Comparison of ENCODE assay signal across 15 mouse cellular contexts in the genomic region with DNA sequence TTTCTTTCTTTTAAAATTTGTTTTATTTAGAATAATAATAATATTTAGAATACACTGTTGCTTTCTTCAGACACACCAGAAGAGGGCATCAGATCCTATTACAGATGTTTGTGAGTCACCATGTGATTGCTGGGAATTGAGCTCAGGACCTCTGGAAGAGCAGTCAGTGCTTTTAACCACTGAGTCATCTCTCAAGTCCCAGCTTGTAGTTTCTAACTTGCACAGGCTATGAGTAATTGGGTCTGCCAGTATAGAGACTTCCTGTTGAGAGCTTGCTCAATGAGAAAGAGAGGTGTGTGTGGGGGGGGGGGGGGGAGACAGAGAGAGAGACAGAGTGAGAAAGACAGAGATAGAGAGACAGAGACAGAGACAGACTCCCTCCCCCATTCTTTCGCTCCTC. TPM values are rescaled to one million over a fixed set of nuclear protein-coding genes. Genes with fewer than 3 reads are reported as not detected.
DNase-seq lines count a peak whose midpoint lies in the region; ATAC-seq and TF ChIP-seq lines count a peak whose summit lies in the region.
"Had no signal": no experiment of that assay in that cellular context is flagged by ENCODE, and none has a peak within 500 bp of the region (broad histone marks: within the 10 kb centered on the region; RNA-seq: fewer than 3 reads in every experiment).

No protein-coding gene starts in this region.

- no peak for TF ChIP-seq CTCF in heart, adult 2 months (IDR thresholded peaks at IDR 0.05)
- TF ChIP-seq CTCF in liver, postnatal 0 days (IDR thresholded peaks at IDR 0.05; ENCODE audit: low read depth): no peak
- TF ChIP-seq CTCF in stomach, postnatal 0 days (IDR thresholded peaks at IDR 0.05; ENCODE audit: low read depth): peak; percentile 44; the same call in 1 of the 2 replicates

- no peak overlapping the region for H3K4me3 ChIP-seq in heart, adult 2 months
- H3K4me3 ChIP-seq in liver, postnatal 0 days (ENCODE audit: low read depth, low read length): no peak overlapping the region
- no peak overlapping the region for H3K4me3 ChIP-seq in stomach, postnatal 0 days (ENCODE audit: low read depth, low read length)
- no peak overlapping the region for H3K4me3 ChIP-seq in hindbrain, embryonic 11.5 days (ENCODE audit: low read depth, low read length)
- H3K4me3 ChIP-seq: erythroblast, embryonic 14.5 days had no signal

- TF ChIP-seq POLR2A in heart, adult 2 months (IDR thresholded peaks at IDR 0.05; ENCODE audit: insufficient read depth, low read depth, low read length): no peak

- ATAC-seq in liver, postnatal 0 days: no peak
- ATAC-seq in stomach, postnatal 0 days (ENCODE audit: low FRiP score, low TSS enrichment): peak; percentile 47; the same call in 1 of the 2 replicates
- ATAC-seq in hindbrain, embryonic 11.5 days (ENCODE audit: low FRiP score): no peak
- ATAC-seq: hindbrain, postnatal 0 days had no signal

- H3K79me2 ChIP-seq in heart, adult 2 months (replicated peaks; ENCODE audit: control insufficient read depth, insufficient read depth, low read length): no peaks in the 10 kb centered on the region

- H3K4me1 ChIP-seq in heart, adult 2 months (ENCODE audit: control insufficient read depth, insufficient read depth, low read length): no peaks in the 10 kb centered on the region
- H3K4me1 ChIP-seq in liver, postnatal 0 days (ENCODE audit: insufficient read depth): no peaks in the 10 kb centered on the region; the same call in 1 of the 2 replicates
- H3K4me1 ChIP-seq in stomach, postnatal 0 days (replicated peaks; ENCODE audit: control insufficient read depth, insufficient read depth): no peaks in the 10 kb centered on the region
- no peaks in the 10 kb centered on the region for H3K4me1 ChIP-seq in hindbrain, embryonic 11.5 days (replicated peaks; ENCODE audit: control insufficient read depth, insufficient read depth, low read length)

- H3K9ac ChIP-seq in heart, adult 2 months (ENCODE audit: low read depth, low read length): no peak overlapping the region
- H3K9ac ChIP-seq in liver, postnatal 0 days (replicated peaks): no peak overlapping the region
- no peak overlapping the region for H3K9ac ChIP-seq in stomach, postnatal 0 days (ENCODE audit: low read length)
- H3K9ac ChIP-seq in hindbrain, embryonic 11.5 days (ENCODE audit: low read depth, low read length): no peak overlapping the region
- H3K9ac ChIP-seq: lung, embryonic 14.5 days had no signal

- H3K27me3 ChIP-seq in heart, adult 2 months (ENCODE audit: control insufficient read depth, insufficient read depth, low read length): no peaks in the 10 kb centered on the region
- H3K27me3 ChIP-seq in liver, postnatal 0 days (ENCODE audit: insufficient read depth, low read length): no peaks in the 10 kb centered on the region
- H3K27me3 ChIP-seq in stomach, postnatal 0 days (ENCODE audit: control insufficient read depth, insufficient read depth, low read length): no peaks in the 10 kb centered on the region
- no peaks in the 10 kb centered on the region for H3K27me3 ChIP-seq in hindbrain, embryonic 11.5 days (ENCODE audit: control insufficient read depth, insufficient read depth, low read length)

- H3K9me3 ChIP-seq in liver, postnatal 0 days (ENCODE audit: low read length): no peaks in the 10 kb centered on the region
- H3K9me3 ChIP-seq in stomach, postnatal 0 days (ENCODE audit: control insufficient read depth, low read length): no peaks in the 10 kb centered on the region
- H3K9me3 ChIP-seq in hindbrain, embryonic 11.5 days (ENCODE audit: control insufficient read depth, low read length): no peaks in the 10 kb centered on the region
- H3K9me3 ChIP-seq: midbrain, embryonic 10.5 days had no signal

- DNase-seq in heart, adult 11 months: peak; percentile 28
- DNase-seq in heart, adult 2 months: no peak
- no peak for DNase-seq in liver, postnatal 0 days
- DNase-seq in liver: no peak
- peak; percentile 78 for DNase-seq in induced T-regulatory cell, adult 2 months (ENCODE audit: low read depth)
- no peak for DNase-seq in stomach, postnatal 0 days (ENCODE audit: low spot score)
- DNase-seq in hindbrain, embryonic 11.5 days (ENCODE audit: low spot score): no peak
- no peak for DNase-seq in T-cell, adult 2 months (ENCODE audit: low spot score)
- DNase-seq: B cell, adult 2 months; cerebellum, adult 11-12 months; kidney, postnatal 25 days; lung, embryonic 14.5 days had no signal

- no peak overlapping the region for H3K27ac ChIP-seq in heart, adult 2 months
- H3K27ac ChIP-seq in liver, postnatal 0 days (ENCODE audit: low read depth): no peak overlapping the region
- H3K27ac ChIP-seq in stomach, postnatal 0 days (replicated peaks): no peak overlapping the region
- H3K27ac ChIP-seq in hindbrain, embryonic 11.5 days (ENCODE audit: low read depth, low read length): no peak overlapping the region
- H3K27ac ChIP-seq: hindbrain, postnatal 0 days; midbrain, embryonic 10.5 days had no signal

- H3K4me2 ChIP-seq in liver, postnatal 0 days (ENCODE audit: low read depth, low read length): peak overlapping the region; percentile 67; the same call in 1 of the 2 replicates
- peak overlapping the region; percentile 39; the same call in 1 of the 2 replicates for H3K4me2 ChIP-seq in stomach, postnatal 0 days (replicated peaks; ENCODE audit: low read depth)
- H3K4me2 ChIP-seq in hindbrain, embryonic 11.5 days (replicated peaks; ENCODE audit: low read depth, low read length): no peak overlapping the region

- no peak for TF ChIP-seq EP300 in heart, adult 2 months (IDR thresholded peaks at IDR 0.05; ENCODE audit: insufficient read depth, low read depth, low read length)
- TF ChIP-seq EP300 in liver, postnatal 0 days (IDR thresholded peaks at IDR 0.05; ENCODE audit: low read depth): no peak
- no peak for TF ChIP-seq EP300 in stomach, postnatal 0 days (optimal IDR thresholded peaks at IDR 0.05)

- WGBS in heart, adult 2 months: 75% methylated on average over 1 of the region's 1 CpGs
- 11% methylated on average over 1 of the region's 1 CpGs for WGBS in liver, postnatal 0 days (ENCODE audit: insufficient replicate concordance)
- WGBS in stomach, postnatal 0 days: no CpG with 5 or more reads among the region's 1 CpGs
- 71% methylated on average over 1 of the region's 1 CpGs for WGBS in hindbrain, embryonic 11.5 days

- intact Hi-C loops in heart, adult 2 months (cut with DNase I): no loop called here

- H3K36me3 ChIP-seq in heart, adult 2 months (ENCODE audit: control insufficient read depth, insufficient read depth, low read length): no peaks in the 10 kb centered on the region
- H3K36me3 ChIP-seq in liver, postnatal 0 days (replicated peaks; ENCODE audit: insufficient read depth, low read length): no peaks in the 10 kb centered on the region
- no peaks in the 10 kb centered on the region for H3K36me3 ChIP-seq in stomach, postnatal 0 days (ENCODE audit: control insufficient read depth, insufficient read depth, low read length)
- no peaks in the 10 kb centered on the region for H3K36me3 ChIP-seq in hindbrain, embryonic 11.5 days (ENCODE audit: control insufficient read depth, insufficient read depth, low read length)
- H3K36me3 ChIP-seq: midbrain, embryonic 10.5 days had no signal

RNA-seq across cellular contexts. Expression of a gene that starts 18.5 kb away (rescaled TPM):
- under 1 TPM; 0.47 to 0.91 TPM for total RNA-seq in heart, adult 2 months (2021)
- 0.51 and 0.82 TPM in 2 replicates for polyA plus RNA-seq in heart, adult 2 months (2012; rRNA removed)
- polyA plus RNA-seq in liver, postnatal 0 days (2015; fragmentation: Nextera tagmentation; extraction: Ambion mirVana): 0.76 and 1.0 TPM in 2 replicates
- polyA plus RNA-seq in stomach, postnatal 0 days (2015; fragmentation: Nextera tagmentation; extraction: Ambion mirVana): 0.33 and 0.35 TPM in 2 replicates
- 0.28 TPM in 2 replicates for polyA plus RNA-seq in hindbrain, embryonic 11.5 days (2014; fragmentation: Nextera tagmentation; extraction: Ambion mirVana)
- polyA plus RNA-seq: erythroblast, embryonic 14.5 days had no signal

RNA-seq across cellular contexts. Expression of a gene that starts 25.8 kb away (rescaled TPM):
- total RNA-seq in heart, adult 2 months (2021): 1 to 10 TPM; 3.4 to 4.3 TPM
- polyA plus RNA-seq in heart, adult 2 months (2012; rRNA removed): 3.8 and 4.8 TPM in 2 replicates
- 22.3 and 22.7 TPM in 2 replicates for polyA plus RNA-seq in liver, postnatal 0 days (2015; fragmentation: Nextera tagmentation; extraction: Ambion mirVana)
- 22.1 and 23.1 TPM in 2 replicates for polyA plus RNA-seq in stomach, postnatal 0 days (2015; fragmentation: Nextera tagmentation; extraction: Ambion mirVana)
- polyA plus RNA-seq in hindbrain, embryonic 11.5 days (2014; fragmentation: Nextera tagmentation; extraction: Ambion mirVana): 1.5 and 1.6 TPM in 2 replicates
- polyA plus RNA-seq: erythroblast, embryonic 14.5 days had no signal

RNA-seq across cellular contexts. Expression of a gene that starts 47.5 kb away (rescaled TPM):
- under 1 TPM; 0.82 to 0.99 TPM for total RNA-seq in heart, adult 2 months (2021)
- polyA plus RNA-seq in heart, adult 2 months (2012; rRNA removed): 0.20 and 0.53 TPM in 2 replicates
- polyA plus RNA-seq in liver, postnatal 0 days (2015; fragmentation: Nextera tagmentation; extraction: Ambion mirVana): 1.8 and 2.2 TPM in 2 replicates
- 4.4 and 5.1 TPM in 2 replicates for polyA plus RNA-seq in stomach, postnatal 0 days (2015; fragmentation: Nextera tagmentation; extraction: Ambion mirVana)
- 9.7 and 10.1 TPM in 2 replicates for polyA plus RNA-seq in hindbrain, embryonic 11.5 days (2014; fragmentation: Nextera tagmentation; extraction: Ambion mirVana)

Comparison
In these comparisons a context has a peak if more than half of its experiments do, and no peak if none do; other contexts are left out.
1. DNase-seq: peak in heart, adult 11 months (single experiment) and induced T-regulatory cell, adult 2 months (single experiment); none in heart, adult 2 months (0 of 2), liver, postnatal 0 days (single experiment), liver (single experiment), stomach, postnatal 0 days (single experiment), hindbrain, embryonic 11.5 days (single experiment) and T-cell, adult 2 months (single experiment).